Mouse (Mus musculus): ENCODE data around the gene Luzp4.
"Not testable (repeated sequence)": the region's sequence is repeated elsewhere in the genome, so short reads cannot be mapped to it uniquely, and the experiment has no call there.

Luzp4 gene

GRCm38 (mm10) chrX:148857340-148857739 lies at the start of gene Luzp4:
Gene Luzp4 (plus strand): TSS chrX:148857640.
- not testable (repeated sequence) for DNase-seq

GRCm38 (mm10) chrX:148841801-148842200 lies 15.6 kb upstream of the Luzp4 start:
- not testable (repeated sequence) for DNase-seq

Data from cerebellum, postnatal 14 days (tissue).